Mouse (Mus musculus): ENCODE data around the gene Grap2. TPM values are rescaled to one million over a fixed set of nuclear protein-coding genes. Genes with fewer than 3 reads are reported as not detected.

Gene Grap2
- polyA plus RNA-seq, 1 experiment from 2014 or later: 0.09 TPM

DNA sequence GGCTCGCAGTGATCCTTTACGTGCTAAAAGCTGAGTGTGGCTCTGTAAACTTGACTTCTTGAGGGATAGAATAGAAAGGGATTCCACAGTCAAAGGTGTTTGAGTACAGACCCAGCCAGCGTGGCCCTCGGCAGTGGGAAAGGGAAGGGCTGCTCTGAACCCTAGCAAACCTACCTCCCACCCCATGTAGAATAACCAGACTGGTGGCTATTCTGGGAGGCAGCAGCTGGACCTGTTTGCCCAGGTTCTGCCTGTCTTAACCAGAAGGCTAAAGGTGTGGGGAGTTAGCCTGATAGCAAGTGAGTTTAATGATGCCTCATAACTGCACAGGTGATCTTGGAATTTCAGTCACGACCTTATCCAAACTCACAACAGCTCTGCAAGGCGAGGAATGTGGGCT lies 110.8 kb downstream of the Grap2 start:
- H3K9me3 ChIP-seq: no peaks in the 10 kb centered on the region
- no peak overlapping the region for H3K27ac ChIP-seq (replicated peaks)
- no peak overlapping the region for H3K4me3 ChIP-seq
- H3K36me3 ChIP-seq: no peaks in the 10 kb centered on the region
- H3K27me3 ChIP-seq: no peaks in the 10 kb centered on the region
- H3K4me1 ChIP-seq: peaks cover 40% of the 10 kb centered on the region
- no peak overlapping the region for H3K4me2 ChIP-seq (replicated peaks)
- ATAC-seq (replicated peaks): no peak
- no peak overlapping the region for H3K9ac ChIP-seq (replicated peaks)
- 84% methylated on average over 6 of the region's 6 CpGs for WGBS

DNA sequence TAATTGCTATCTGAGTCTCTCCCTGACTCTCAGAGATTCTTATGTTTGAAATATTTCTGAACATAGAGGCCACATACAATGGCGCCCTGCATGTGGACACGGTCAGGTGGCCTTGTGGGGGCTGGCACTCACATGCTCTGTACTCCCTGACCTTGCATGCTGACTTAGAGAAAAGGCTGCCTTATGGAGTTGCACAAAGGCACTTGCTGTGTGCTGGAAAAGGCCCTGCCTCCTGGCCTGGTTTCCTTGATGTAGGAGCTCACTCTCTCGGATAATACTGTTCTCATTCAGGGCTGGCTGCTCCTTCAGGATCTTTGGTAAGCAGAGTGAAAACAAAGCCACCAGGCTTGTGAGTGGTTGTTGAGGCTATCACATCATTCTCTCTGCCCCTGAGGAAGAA lies 111.6 kb downstream of the Grap2 start:
- Histone ChIP-seq H3K27me3 (no peaks in the 10 kb centered on the region), H3K4me1 (peaks cover 40% of the 10 kb centered on the region), H3K36me3 (no peaks in the 10 kb centered on the region), H3K4me3 (no peak overlapping the region), H3K27ac (replicated peaks) (no peak overlapping the region), H3K4me2 (replicated peaks) (no peak overlapping the region), H3K9ac (replicated peaks) (no peak overlapping the region), H3K9me3 (no peaks in the 10 kb centered on the region)
- 58% methylated on average over 3 of the region's 3 CpGs for WGBS
- no peak for ATAC-seq (replicated peaks)

DNA sequence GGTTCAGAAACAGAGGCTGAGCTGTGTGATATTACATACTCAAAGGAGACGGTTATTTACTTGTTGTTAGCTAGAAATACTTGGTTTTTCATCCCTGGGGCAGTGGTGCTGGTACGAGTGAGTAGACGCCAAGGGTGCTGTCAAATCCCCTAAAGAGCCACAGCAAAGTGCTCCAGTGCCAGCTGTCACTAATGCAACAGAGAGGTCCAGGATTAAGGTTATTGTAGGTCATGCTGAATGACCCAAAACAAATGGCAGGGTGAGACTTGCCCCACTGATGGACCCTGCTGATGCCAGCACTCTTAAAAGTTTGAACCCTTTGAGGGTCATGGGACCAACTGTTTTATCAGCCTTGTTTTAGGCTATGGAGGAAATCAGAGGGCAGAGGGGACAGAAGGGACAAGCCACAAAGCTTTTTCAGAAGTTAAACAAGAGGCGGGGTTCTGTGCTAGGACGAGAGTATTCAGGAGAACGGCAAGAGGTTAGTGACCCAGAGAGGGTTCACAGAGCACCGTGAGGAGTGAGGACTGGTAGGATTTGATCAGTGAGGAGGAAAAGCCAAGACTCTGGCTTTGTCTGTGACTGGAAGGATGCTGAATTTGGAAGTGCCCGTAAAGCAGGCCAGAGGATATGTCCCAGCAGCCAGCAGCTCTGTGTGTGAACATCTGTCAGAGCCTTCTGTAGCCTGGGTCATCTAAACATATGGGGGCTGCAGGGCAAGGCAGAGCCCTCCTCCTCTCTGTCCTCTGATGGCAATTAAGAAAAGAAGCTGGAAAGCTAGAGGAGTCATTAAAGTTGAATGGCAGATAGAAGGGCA lies 112.6 kb downstream of the Grap2 start:
- H3K9ac ChIP-seq (replicated peaks): no peak overlapping the region

DNA sequence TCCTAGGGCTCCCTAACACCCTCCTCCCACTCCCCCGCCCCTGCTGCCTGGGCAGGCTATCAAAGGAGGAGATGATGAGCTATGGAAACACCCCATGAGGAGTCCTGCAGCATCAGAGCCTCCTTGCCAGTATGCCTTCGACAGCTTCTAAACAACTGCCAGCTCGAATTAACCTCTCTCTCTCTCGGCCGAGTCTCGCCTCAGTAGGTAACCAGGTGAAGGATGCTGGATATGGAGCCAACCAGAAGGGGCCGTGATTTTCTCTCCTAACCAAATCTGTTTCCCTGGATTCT lies 113.2 kb downstream of the Grap2 start:
- Histone ChIP-seq H3K36me3 (no peaks in the 10 kb centered on the region), H3K27ac (replicated peaks) (no peak overlapping the region), H3K4me1 (peaks cover 29% of the 10 kb centered on the region), H3K9me3 (no peaks in the 10 kb centered on the region), H3K9ac (replicated peaks) (no peak overlapping the region), H3K4me2 (replicated peaks) (no peak overlapping the region), H3K4me3 (no peak overlapping the region), H3K27me3 (no peaks in the 10 kb centered on the region)
- ATAC-seq (replicated peaks): 0 out of 2 replicates have a peak, but pooled peaks have one; percentile 16
- WGBS: 39% methylated on average over 7 of the region's 7 CpGs

More for the DNA sequence above, 112.6 kb downstream of the Grap2 start:
- Histone ChIP-seq H3K4me1 (peaks cover 31% of the 10 kb centered on the region), H3K4me2 (replicated peaks) (no peak overlapping the region), H3K4me3 (no peak overlapping the region), H3K36me3 (no peaks in the 10 kb centered on the region), H3K27ac (replicated peaks) (no peak overlapping the region), H3K9me3 (no peaks in the 10 kb centered on the region), H3K27me3 (no peaks in the 10 kb centered on the region)
- 0 out of 2 replicates have a peak, but pooled peaks have one; percentile 16 for ATAC-seq (replicated peaks)
- 19% methylated on average over 8 of the region's 8 CpGs for WGBS

DNA sequence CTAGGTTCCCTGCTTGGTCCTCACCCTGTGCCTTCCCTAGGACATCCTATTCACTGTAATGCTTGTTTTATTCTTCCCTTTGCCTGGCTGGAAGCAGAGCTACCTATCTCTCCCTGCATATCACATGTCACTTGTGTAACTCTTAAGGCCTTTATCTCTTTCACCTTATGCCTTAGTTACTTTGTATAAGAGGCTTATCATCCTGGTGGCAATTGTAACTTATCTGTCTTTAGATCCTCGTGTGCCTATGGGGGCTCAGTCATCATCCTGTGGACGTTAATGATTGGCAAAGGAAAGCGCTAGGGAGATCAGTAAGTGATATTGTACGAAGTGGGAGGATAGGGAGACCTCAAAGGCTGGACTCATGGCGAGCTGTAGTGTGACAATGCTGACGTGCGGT lies 116.1 kb downstream of the Grap2 start:
- H3K36me3 ChIP-seq: no peaks in the 10 kb centered on the region
- no peak overlapping the region for H3K27ac ChIP-seq (replicated peaks)
- H3K27me3 ChIP-seq: no peaks in the 10 kb centered on the region
- no peak overlapping the region for H3K4me2 ChIP-seq (replicated peaks)
- 74% methylated on average over 7 of the region's 7 CpGs for WGBS
- ATAC-seq (replicated peaks): no peak
- H3K4me3 ChIP-seq: no peak overlapping the region
- H3K9me3 ChIP-seq: no peaks in the 10 kb centered on the region
- no peak overlapping the region for H3K9ac ChIP-seq (replicated peaks)
- peaks cover 24% of the 10 kb centered on the region for H3K4me1 ChIP-seq

DNA sequence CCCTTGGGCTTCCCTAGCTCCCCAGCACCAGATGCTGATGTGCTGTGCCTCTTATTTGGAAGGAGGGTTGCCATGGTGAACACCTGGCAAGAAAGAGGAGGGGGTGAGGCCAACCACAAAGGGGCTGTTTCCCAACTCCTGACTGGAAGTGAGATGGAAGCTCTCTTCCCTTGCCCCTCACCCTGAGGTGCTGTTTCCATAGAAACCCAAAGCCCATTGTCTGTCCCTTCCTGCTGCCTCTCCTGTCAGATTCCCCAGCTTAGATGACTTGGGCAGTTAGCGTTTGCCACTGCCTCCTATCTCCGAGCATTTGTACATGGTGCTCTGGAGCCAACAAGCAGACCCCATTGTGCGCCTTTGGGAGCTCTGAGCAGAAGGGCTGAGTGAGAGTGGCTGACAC lies 121.1 kb downstream of the Grap2 start:
- H3K27ac ChIP-seq (replicated peaks): no peak overlapping the region
- no peaks in the 10 kb centered on the region for H3K27me3 ChIP-seq
- H3K4me3 ChIP-seq: no peak overlapping the region
- H3K9ac ChIP-seq (replicated peaks): no peak overlapping the region
- H3K4me1 ChIP-seq: peaks cover 18% of the 10 kb centered on the region
- WGBS: 14% methylated on average over 3 of the region's 3 CpGs
- ATAC-seq (replicated peaks): no peak
- H3K4me2 ChIP-seq (replicated peaks): no peak overlapping the region
- H3K36me3 ChIP-seq: no peaks in the 10 kb centered on the region
- H3K9me3 ChIP-seq: no peaks in the 10 kb centered on the region

DNA sequence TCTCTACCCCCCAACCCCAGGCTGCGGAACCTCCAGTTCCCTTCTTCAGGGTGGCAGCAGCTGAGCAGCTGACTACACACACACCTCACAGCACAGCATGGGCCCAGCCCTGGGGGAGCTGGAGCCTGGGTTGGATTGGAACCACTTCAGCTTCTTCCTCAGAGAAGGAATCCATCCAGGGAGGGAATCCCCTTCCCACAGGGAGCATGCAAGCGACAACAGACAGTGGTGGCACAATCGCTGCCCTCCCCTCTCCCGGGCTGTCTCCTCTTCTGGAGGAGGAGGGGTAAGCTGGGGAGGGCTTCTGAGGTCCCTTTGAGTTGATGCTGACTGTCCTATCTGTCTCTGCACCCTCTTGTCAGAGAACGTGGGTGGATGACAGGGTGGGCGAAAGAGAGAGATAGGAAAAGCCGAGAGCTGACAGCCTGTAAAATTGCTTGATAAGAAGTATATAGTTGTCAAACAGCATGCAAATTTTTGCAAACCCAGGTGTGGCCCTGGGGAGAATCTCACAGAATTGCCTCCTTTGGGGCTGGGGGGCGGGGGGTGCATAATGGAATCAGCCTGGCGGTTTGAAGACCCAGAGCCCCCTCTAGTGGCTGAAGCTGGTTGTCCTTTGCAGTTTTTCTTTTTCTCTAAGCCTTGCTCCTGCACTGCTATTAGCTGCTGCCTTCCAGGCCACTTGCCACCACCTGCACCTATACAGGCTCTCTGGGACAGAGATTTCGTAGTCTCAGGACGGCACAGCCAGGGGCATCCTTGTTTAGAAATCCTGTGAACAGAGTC lies 121.9 kb downstream of the Grap2 start:
- no peaks in the 10 kb centered on the region for H3K36me3 ChIP-seq
- no peaks in the 10 kb centered on the region for H3K27me3 ChIP-seq
- H3K9ac ChIP-seq (replicated peaks): 0 out of 2 replicates have a peak overlapping the region, but pooled peaks have one; percentile 16
- H3K27ac ChIP-seq (replicated peaks): 0 out of 2 replicates have a peak overlapping the region, but pooled peaks have one; percentile 1
- H3K4me2 ChIP-seq (replicated peaks): peak overlapping the region; percentile 31
- ATAC-seq (replicated peaks): peak; percentile 51
- no peaks in the 10 kb centered on the region for H3K9me3 ChIP-seq
- no peak overlapping the region for H3K4me3 ChIP-seq
- H3K4me1 ChIP-seq: peaks cover 18% of the 10 kb centered on the region
- 17% methylated on average over 11 of the region's 11 CpGs for WGBS

DNA sequence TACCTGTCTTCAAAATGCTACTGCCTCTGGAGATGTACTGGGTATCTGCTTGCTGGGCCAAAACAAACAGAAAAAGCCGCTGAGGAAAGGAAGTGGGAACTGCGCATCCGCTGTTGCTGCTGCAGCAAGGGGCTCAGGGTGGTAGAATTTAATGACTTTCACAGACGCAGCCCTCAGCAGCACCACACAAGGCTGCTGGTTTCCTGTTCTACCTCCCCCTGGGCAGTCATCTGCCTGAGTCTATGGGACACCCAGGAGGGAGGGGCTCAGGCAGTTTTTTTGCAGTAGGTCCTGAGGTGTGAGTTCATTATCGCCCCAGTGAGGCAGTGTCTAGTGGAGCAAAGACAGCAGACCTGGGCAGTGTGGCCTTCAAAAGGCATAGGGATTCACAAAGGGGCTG lies 125.2 kb downstream of the Grap2 start:
- Histone ChIP-seq H3K36me3 (no peaks in the 10 kb centered on the region), H3K27ac (replicated peaks) (no peak overlapping the region), H3K4me2 (replicated peaks) (no peak overlapping the region), H3K27me3 (no peaks in the 10 kb centered on the region), H3K4me1 (peaks cover 18% of the 10 kb centered on the region), H3K9ac (replicated peaks) (no peak overlapping the region), H3K4me3 (no peak overlapping the region), H3K9me3 (no peaks in the 10 kb centered on the region)
- ATAC-seq (replicated peaks): no peak
- 69% methylated on average over 5 of the region's 5 CpGs for WGBS

DNA sequence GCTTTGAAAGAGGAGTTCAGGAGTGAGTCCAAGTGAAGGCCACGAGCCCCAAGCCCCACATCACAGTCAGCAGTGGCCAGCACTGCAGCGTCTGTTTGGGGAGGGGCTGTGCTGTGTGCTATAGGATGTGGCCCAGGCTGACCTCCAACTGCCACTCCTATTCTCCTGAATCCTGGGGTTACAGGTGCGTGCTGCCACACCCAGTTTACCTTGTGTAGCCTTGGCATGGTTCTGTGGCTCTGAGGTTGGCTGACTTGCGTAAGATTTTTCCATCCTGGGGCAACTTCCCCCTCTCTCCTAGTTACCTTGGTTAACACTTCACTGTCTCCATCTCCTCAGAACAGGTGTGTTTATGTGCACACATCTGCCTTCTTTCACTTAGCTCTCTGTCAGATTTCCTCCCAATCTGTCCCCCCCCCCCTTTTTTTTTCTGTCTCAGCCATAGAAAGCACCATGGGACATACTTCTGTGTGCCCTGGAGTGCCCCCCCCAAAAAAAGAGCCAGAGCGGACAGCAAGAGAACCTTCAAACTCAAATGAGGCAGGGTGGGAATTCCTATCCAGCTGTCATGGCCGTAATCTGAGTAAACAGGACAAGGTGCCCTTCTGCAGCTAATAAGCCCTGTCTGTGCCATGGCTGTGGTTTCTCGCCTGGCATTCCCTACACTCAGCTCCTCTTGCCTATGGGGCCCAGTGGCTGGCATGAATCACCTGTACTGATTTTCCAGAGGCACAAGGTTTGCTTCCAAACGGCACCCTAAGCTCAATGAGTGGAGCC lies 129.3 kb downstream of the Grap2 start:
- H3K9me3 ChIP-seq: no peaks in the 10 kb centered on the region
- peaks cover 10% of the 10 kb centered on the region for H3K4me1 ChIP-seq
- no peak for ATAC-seq (replicated peaks)
- H3K9ac ChIP-seq (replicated peaks): no peak overlapping the region
- no peak overlapping the region for H3K4me3 ChIP-seq
- H3K36me3 ChIP-seq: no peaks in the 10 kb centered on the region
- no peaks in the 10 kb centered on the region for H3K27me3 ChIP-seq
- WGBS: 70% methylated on average over 8 of the region's 8 CpGs
- no peak overlapping the region for H3K4me2 ChIP-seq (replicated peaks)
- no peak overlapping the region for H3K27ac ChIP-seq (replicated peaks)

Small RNAs within 50 kb of the gene (microRNA-seq; reads per million reads assigned to microRNA genes)
- gene Mir6957: not detected

Other genes starting within 250 kb of the Grap2 start
- not detected in 2 replicates for gene Enthd1, start 7.4 kb upstream of the Grap2 start, polyA plus RNA-seq (2015; fragmentation: Nextera tagmentation; extraction: Ambion mirVana)
- gene Fam83f, start 99.3 kb downstream of the Grap2 start, polyA plus RNA-seq (2015; fragmentation: Nextera tagmentation; extraction: Ambion mirVana): 0.05 and 0.15 TPM in 2 replicates
- gene Tnrc6b, start 138.7 kb downstream of the Grap2 start, polyA plus RNA-seq (2015; fragmentation: Nextera tagmentation; extraction: Ambion mirVana): 34.2 and 35.2 TPM in 2 replicates